Mouse (Mus musculus) T-helper 1 cell (primary cell): ENCODE measurements around the gene Grhl1.
"Not testable (repeated sequence)": the region's sequence is repeated elsewhere in the genome, so short reads cannot be mapped to it uniquely, and the experiment has no call there.

Experiments
- in situ Hi-C: fragments of 300-600 bp; cut with MboI, MseI; formaldehyde crosslinking; loops from one replicate; pipeline ENCODE4 v1.15.1; 2025; ENCODE audit warnings: high pct_unique_total_duplicates

Gene Grhl1

DNA sequence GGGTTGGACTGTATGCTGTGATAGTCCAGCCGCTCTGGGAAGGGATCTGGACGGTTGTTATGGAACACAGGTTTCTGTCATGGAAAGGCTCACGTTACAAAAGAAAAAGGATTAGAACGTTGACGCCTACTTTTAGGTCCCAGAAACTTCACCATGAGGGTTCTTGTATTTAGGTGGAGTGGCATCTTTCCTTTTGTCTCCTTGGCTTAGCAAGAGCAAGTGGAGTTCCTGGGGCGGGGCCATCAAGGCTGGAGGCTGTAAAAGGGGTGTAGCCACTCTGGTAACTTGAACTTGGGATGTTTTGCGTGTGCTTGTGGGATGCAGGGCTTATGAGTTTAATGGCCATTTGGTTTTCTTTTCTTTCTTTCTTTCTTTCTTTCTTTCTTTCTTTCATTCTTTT lies 18.3 kb downstream of the Grhl1 start:
- in situ Hi-C loops: no loop called here

DNA sequence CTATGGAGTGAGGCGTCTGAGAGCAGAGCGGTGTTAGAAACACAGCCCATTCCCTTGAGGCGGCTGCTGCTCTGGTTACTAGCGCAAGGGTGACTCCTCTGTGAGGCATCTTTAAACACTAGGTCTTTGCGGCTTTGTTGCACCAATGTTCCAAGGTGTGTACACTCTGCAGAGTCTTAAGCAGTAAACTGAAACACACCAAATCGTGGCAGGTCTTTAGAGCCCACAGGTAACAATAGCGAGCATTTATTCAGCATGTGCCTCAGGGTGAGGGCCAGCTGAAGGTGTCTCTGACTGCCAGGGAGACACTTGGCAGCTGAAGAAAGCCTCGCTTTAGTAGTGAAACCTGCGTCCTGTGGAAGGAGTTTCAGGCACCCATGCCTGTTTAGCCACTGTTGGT lies 20.0 kb downstream of the Grhl1 start:
- in situ Hi-C loops: no loop called here

DNA sequence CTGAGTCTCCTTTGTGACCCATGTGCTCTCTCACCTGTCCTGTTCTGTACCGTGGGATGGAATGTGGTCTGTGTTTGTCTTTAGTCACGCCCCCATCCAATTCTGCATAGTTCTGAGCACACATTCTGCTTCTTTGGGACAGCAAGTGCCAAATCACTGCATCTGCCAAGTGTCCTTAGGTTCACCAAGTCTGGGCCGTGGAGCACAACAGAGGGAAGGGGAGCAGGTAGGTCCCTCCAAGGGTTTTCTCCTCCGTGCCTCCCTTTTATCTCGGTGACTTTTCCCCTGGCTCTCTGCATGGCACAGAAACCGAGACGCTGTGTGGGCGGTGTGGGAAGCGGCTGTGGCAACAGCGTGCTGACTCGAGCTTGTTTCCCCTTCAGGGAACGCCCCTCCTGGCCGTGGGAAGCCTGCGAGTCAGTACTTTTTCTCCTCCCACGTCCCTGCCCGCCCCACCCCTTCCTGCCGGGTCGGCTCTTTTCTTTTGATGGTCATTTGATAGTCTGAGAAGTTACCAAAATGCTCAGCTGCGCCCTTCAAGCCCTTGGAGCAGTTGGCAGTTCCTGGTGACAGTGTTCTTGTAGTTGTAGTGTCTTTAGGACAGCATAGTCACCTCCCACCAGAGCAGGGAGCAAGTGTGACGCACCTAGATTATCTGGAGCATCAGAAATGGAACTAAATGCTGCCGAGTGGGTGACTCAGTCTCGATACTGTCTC lies 21.0 kb downstream of the Grhl1 start:
- in situ Hi-C loops: no loop called here

DNA sequence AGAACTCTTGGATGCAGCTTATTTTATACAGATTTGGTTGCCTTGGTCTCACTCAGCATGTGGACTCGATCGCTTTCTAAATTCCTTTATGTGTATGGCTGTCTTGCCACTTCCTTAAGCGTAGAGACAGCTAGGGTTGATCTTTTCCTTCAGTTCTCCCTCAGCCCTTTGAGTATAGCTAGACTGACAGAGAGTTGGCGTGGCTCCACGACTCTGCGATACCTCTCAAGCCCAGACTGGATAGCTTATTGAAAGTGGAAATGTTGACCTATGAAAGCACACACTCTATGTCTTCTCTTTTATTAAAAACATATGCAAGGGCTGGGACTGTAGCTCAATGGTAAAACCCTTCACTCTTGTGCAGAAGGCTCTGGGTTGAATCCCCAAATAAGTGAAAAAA lies 25.3 kb downstream of the Grhl1 start:
- in situ Hi-C loops: no loop called here

DNA sequence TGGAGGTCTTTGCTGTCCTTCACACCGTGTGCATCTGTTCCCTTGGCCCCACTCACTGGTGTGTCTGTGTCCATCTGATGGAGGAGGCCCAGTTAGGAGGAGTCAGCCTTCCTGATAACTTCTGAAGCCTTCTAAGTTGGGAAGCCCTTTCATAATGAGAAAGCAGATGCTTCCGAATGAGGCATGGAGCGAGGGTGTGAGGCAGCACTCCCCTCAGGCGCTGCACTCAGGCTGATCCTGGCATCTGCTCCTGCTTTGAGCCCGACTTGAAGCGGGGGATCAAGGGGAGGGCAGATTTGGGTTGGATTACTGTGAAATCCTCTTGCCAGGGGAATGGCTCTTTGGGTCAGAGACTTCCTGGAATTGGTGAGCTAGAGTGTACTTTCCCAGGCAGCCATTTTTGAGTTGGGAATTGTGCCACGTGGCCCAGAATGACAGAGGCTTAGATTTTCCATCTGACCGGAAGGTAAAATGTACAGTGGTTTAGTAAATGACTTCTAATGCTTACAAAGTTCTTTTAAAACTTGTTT lies 27.3 kb downstream of the Grhl1 start:
- in situ Hi-C loops: no loop called here

DNA sequence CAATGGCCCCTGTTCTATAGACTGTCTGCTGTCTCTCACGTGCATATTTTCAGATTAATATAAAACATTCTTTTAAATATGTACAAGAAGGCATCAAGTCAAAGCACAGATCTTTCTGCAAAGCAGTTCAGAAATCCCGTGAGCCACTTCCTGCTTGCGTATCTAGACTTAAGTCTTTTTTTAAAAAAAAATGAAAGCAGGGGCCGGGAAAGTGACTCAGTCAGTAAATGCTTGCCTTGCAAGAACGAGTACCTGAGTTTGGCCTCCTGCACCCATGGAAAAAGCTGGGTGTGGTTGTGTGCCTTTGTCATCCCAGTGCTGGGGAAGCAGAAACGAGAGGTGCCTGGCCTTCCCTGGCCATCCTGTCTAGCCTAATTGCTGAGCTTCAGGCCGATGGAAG lies 28.0 kb downstream of the Grhl1 start:
- in situ Hi-C loops: loop anchor here (5.0 kb wide), 1 partner anchor 97 kb away; no protein-coding TSS in a partner anchor

DNA sequence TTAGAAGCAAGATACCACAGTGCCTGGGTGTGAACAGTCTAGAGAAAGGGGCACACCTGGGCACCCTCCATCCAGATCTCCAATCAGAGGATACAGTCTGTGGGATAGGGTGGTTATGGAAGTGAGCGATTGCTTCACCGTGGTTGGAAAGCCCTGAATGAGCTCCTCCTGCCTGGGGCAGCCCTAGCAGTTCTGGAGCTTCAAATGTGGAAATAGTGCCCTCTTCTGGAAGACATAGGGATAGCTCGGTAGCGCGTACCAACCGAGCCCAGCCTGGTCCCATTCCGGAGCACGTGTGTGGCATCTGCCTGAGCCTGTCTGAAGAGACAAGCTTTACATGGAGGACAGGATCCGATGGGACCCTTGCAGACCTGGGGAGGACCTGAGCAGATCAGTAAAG lies 28.7 kb downstream of the Grhl1 start:
- in situ Hi-C loops: loop anchor here (5.0 kb wide), 1 partner anchor 96 kb away; no protein-coding TSS in a partner anchor

DNA sequence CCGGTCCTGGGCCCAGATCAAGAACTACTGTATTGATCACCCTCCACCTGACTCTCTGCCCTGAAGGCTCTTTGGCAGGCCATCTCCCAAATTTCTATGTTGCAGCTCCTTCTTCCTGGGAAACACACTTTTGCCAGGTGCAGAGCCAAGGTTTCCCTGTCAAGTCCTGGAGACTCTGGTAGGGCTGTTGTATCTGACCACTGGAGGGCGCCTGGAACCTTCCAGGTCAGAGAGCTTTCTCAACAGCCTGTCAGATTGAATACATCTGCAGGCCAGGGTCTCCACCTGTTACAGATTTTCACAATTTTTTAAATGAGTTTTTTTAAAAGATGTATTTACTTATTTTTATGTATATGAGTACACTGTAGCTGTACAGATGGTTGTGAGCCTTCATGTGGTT lies 31.2 kb downstream of the Grhl1 start:
- in situ Hi-C loops: loop anchor here (5.0 kb wide), 1 partner anchor 94 kb away; no protein-coding TSS in a partner anchor

DNA sequence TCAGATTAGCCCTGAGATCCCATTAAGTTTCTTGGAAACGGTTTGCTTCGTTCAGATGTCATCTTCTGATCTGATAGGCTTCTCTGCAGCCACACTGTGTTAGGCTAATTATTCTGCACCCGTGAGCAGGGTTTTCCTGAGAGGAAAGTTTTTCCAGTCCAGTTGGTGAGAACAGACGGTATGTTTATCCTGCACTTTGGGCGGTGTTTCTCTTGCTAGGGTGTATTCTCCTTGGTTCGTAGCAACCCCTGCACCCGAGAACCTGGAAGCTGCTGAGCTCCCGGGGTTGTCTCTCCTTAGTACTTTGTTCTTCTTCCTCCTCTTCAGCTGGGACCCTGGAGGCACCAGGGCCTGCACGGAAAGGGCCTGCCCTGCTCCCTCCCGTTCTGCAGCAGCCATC lies 34.1 kb downstream of the Grhl1 start:
- in situ Hi-C loops: loop anchor here (5.0 kb wide), 1 partner anchor 129 kb away; no protein-coding TSS in a partner anchor

DNA sequence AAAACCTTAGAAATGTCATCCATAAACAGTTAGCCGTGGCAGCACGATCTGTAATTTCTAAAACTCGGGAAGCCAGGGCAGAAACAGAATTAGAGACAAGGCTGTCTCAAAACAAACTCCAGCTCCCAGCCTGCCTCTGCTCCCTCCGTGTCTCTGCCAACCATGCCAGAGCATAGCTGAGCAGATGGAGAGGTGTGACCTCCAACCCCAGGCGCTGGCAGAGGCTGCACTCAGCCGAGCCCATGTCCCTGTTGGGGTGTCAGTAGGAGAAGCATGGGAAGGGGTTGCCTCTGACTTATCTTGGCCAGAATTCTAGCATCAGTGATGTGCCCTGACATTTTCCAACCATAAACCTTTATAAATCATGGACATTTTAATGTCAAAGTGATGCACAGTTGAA lies 40.5 kb downstream of the Grhl1 start:
- in situ Hi-C loops: no loop called here

DNA sequence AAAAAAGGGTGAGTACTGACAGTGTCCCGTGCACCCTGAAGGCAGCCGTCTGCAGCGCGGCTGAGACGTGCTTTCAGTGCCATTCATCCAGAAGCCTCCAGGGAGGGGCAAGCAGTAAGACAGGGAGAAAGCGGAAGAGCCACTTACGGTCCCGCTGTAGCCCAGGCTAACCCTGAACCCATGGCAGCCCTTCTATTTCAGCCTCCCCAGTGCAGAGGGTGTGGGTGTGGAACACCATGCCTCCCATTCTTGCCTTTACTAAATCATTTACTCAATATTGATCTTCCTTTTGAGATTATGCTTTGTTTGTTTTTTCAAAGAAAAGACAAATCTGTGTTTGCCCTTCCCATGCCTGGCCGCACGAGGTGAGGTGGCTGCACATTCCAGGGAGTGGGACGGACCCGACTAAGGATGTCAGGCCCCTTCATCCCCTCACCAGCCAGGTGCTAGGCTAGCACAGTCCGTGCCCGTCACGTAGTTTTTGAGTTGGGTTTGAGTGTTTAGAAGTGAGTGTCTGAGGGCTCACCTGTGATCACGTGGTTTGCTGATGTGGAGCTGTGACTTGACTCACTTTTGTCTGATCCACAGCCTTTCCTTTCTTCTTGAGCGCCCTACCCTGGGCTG lies 42.5 kb downstream of the Grhl1 start:
- in situ Hi-C loops: no loop called here

DNA sequence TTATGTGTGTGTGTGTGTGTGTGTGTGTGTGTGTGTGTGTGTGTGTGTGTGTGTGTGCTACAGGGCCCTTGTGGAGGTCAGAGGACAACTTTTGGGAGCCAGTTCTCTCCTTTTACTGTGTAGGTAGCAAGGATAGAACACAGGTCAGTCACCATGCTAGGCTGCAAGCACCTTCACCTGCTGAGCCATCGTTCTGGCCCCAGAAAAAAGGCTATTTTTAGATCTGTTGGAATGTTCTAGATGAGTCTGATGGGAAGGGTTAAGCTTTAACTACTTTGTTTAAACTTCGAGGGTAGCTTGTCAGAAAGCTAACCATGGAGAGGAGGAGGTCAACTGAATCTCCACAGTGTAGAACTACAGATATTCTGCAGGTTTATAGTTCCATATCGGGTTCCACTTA lies 43.1 kb downstream of the Grhl1 start:
- in situ Hi-C loops: no loop called here

DNA sequence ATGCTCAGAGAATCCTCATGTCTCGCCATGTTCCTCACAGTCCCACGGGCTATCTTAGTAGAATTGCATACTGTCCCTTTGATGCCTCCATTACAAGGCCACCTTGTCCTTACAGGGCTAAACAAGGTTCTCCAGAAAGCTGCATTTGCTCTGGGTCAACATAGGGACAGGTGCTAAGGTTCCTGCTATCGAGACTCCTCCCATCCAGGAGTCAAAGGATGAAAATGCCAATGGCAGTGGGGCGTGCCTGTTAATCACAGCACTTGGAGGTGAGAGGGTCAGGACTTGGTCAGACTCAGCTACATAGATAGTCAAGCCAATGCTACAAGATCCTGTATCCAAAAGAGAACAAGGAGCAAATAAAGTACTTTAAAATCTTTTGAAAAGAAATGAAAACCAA lies 47.4 kb downstream of the Grhl1 start:
- in situ Hi-C loops: no loop called here

DNA sequence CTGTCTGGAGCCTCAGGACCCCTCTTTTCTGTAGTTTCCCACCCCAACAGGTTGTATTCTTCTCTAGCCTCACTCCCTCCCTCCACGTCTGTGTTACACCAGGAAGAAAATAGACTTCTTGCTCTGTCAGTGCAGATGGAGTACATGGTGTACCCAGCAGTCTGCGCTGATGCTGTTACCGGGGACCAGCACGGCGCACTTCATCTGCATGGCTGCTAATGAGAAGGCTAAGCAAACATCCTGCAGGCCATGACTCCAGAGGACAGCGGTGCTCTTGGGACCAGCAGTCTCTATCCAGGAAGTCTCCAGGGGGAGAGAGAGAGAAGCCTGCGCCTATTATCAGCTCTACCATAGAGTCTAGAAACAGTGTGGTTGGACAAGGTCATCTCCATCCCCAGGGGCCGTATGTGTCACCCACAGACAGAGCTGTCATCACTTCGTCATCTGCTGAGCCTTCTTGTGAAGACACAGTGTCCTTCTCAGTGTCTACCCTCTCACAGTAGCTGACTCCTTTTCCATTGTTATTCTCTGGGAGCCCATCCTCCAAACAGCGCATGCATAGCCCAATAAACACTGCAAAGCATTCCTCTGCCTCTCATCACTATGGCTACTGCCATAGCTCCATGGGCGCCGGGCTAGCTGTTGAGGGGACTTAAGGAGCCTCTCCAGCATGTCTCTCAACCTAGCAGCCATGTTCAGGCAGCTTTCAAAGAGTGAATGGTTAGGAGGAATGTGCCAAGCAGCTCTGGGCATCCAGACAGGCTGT lies 51.6 kb downstream of the Grhl1 start:
- in situ Hi-C loops: no loop called here

DNA sequence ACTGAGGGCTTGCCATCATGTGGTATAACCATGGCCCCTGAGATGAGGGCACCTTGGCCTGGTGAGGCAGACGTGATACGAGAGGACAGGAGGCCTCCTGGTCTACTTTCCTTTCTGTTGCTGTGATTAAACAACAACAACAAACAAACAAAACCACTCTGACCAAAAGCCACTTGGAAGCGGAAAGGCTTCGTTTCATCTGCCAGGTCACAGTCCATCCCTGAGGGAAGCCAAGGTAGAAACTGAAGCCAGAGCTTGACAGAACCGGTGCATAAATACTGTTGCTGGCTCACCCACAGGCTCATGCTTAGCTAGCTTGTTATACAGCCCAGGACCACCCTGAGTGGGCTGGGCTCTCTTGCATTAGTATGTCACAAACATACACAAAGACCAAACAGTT lies 54.3 kb downstream of the Grhl1 start:
- in situ Hi-C loops: no loop called here

DNA sequence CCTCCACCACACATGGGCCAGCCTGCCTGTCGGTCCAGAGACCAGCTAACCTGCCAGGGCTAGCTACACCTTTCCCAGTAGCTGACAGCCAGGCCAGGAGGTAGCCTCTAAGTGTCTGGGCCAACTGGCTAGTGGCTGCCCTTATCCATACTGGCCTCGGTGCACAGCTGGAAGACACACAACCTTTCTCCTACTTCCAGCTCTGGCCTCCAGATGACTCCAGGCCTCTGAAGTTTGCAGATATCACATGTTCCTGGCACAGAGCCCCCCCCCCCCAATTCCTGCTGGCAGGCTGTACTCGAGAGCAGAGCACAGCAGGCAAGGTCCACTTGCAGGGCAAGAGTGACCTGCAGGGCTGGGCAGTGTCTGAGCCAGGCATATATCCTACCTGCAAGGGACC lies 55.1 kb downstream of the Grhl1 start:
- in situ Hi-C loops: no loop called here

DNA sequence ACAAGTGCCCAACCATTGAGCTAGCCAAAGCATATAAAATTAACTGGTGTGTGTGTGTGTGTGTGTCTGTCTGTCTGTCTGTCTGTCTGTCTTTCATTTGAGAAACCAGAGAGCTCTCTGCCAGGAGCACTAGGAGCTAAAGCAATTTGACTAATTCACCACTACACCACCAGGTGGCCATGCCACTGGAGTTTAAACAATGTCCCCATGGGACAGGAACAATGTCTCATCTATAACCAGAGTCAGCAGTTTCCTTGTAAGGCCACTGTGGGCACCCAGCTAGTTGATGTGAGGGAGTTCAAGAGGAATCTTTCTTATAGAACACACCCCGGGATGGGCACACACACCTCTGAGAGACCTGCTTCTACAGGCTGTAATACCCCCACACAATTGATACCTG lies 58.1 kb downstream of the Grhl1 start:
- in situ Hi-C loops: no loop called here

DNA sequence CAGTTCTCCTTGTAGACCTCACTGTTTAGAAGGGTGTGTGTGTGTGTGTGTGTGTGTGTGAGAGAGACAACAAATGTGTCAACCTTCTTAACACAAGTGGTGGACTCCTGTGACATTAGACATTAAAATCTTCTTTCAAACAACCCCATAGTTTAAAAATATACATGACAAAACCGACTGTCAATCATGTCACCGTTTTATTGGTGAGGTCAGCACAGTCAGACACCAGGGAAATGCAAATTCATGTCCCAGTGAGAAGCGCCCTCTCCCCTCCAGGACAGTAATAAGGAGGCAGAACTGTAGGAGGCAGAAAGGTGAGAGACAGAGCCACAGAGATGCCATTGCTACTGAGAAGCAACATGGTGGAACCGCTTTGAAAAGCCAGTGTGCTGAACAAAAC lies 60.3 kb downstream of the Grhl1 start:
- in situ Hi-C loops: no loop called here

DNA sequence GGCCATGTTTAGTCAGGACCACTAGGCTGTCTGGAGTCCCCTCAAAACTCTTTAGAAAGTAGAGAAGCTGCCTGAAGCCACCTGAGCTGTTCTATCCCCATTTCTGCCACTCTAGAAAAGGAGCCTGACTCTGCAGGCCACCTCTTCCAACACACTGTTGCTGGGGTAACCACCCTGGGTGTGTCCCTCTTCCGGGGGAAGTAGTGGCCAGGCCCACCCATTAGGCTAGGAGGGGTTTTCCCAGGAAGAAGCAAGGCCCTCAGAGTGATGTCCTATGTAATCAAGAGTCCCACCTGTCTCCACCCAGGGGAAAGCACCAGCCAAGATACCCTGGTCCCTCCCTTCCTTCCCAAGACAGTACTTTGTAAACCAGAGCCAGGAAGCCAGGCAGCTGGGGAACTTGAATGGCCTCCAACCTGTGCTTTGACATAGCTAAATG lies 61.7 kb downstream of the Grhl1 start:
- in situ Hi-C loops: no loop called here

DNA sequence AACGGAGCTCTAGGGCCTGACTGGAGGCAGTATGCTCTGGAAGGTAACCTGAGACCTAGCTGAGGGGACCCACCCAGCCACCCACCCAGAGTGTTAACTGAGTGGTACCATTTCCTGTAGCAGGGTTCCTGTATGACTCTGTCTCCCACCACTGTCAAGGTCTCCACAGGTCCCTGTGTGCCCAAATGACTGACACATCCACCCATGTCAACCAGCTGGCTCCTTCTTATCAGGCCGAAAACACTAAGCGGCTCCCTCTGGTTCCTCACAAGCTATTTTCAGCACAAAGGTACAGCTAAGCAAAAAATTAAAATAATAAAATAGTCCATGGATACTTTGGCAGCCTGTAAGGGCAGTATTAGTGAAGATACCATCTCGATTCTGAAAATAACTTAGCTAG lies 62.1 kb downstream of the Grhl1 start:
- in situ Hi-C loops: no loop called here

DNA sequence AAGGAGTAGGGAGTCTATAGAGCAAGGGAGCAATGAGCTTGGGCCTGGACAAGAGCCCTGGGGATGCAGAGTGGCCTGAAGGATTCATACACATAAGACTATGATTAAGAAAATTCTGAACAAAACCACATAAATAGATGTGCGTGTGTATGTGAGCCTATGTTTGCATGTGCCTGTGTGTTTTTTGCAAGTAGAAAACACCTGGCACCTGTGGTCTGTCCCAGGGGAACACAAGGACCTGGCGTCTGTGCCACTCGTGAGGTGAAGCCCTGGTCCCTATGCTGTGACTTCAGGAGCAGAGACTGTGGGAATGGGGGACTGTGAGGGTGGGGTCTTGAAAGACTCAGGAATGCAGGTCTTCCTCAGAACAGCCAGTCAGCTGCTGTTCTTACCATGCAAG lies 62.6 kb downstream of the Grhl1 start:
- in situ Hi-C loops: no loop called here

DNA sequence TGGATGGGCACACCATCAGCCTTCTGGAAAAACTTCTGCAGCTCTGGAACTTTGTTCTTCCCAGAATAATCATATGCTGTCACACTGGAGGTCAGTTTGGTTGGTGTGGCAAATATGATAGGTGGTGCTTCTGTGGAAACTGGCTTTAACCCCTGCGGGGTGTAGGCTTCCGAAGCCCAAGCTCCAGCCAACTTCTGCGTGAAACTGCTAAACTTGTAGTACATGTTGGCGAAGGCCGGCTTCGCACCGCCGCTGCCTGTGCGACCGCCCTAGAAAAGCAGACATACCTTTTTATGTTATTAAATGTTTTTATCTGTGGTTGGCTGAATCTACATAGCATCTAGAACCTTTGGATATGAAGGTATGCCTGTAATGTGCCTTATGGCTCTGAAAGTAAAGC lies 66.7 kb downstream of the Grhl1 start:
- in situ Hi-C loops: not testable (repeated sequence)
